Mouse (Mus musculus) stomach, postnatal 0 days (tissue): ENCODE measurements at regions not wholly inside any gene's neighbourhood (a gene's known extent, or its start where the extent isn't known, plus 50 kb on each side); places are given as distances from the start of the nearest gene placed in this dataset.

Experiments used
- CTCF ChIP-seq: IDR thresholded peaks from 2 replicates; pipeline ENCODE4 v1.5.1; 2016; ENCODE audit warnings: antibody characterized with exemption, low read depth, mild to moderate bottlenecking, moderate library complexity
- EP300 ChIP-seq: optimal IDR thresholded peaks from 2 replicates; pipeline ENCODE3; 2016; ENCODE audit warnings: antibody characterized with exemption

DNA sequence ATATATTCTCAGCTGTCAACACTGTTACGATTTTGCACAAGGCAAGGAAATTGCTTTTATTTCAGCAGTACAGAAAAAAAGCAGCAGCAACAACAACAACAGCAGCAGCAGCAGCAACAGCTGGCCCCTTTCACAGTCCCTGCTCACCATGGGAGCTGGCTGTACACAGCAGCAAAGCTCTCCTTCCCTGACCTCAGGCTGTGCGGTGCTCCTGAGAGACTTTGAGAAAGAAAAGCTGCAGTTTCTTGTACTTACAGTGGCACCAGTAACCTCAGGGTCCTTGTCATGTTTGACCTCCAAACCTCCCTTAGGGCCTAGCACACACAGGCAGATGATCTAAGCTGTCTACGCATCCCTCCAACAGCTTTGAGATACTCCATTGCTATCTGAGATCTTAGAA, 269.9 kb upstream of the Arx start:
- TF ChIP-seq CTCF, result no peak
- TF ChIP-seq EP300, result no peak
